Mouse (Mus musculus) ES-Bruce4 (cell line): ENCODE measurements around the gene Calml3.
"Not testable (repeated sequence)": the region's sequence is repeated elsewhere in the genome, so short reads cannot be mapped to it uniquely, and the experiment has no call there.

Experiments used
- CTCF ChIP-seq: IDR thresholded peaks from one replicate; pipeline ENCODE4 v1.8.1; 2011; ENCODE audit warnings: low read depth, low read length
- POLR2A ChIP-seq: IDR thresholded peaks from one replicate; pipeline ENCODE4 v1.8.1; 2011; ENCODE audit warnings: low read length; ENCODE audit not compliant: insufficient read depth

- TF ChIP-seq POLR2A, CTCF: not testable (repeated sequence)
These were observed 33.2 kb upstream of the Calml3 start, which contains the start of gene Calm4 for GRCm38 (mm10) chr13:3837312-3837807.
